Mouse (Mus musculus) cerebellum, adult 2 months (tissue): ENCODE data around the gene Slc25a48.

Experiments
- CTCF ChIP-seq: fragments of 200-500 bp; IDR thresholded peaks from 2 replicates; pipeline ENCODE4 v1.5.1; 2011; ENCODE audit warnings: low read depth, mild to moderate bottlenecking, control low read depth, low read length, moderate library complexity, borderline replicate concordance; ENCODE audit not compliant: insufficient read depth
- POLR2A ChIP-seq: fragments of 200-500 bp; IDR thresholded peaks from 2 replicates; pipeline ENCODE4 v1.6.1; 2011; ENCODE audit warnings: low read length, control low read depth, borderline replicate concordance; ENCODE audit not compliant: insufficient read depth

DNA sequence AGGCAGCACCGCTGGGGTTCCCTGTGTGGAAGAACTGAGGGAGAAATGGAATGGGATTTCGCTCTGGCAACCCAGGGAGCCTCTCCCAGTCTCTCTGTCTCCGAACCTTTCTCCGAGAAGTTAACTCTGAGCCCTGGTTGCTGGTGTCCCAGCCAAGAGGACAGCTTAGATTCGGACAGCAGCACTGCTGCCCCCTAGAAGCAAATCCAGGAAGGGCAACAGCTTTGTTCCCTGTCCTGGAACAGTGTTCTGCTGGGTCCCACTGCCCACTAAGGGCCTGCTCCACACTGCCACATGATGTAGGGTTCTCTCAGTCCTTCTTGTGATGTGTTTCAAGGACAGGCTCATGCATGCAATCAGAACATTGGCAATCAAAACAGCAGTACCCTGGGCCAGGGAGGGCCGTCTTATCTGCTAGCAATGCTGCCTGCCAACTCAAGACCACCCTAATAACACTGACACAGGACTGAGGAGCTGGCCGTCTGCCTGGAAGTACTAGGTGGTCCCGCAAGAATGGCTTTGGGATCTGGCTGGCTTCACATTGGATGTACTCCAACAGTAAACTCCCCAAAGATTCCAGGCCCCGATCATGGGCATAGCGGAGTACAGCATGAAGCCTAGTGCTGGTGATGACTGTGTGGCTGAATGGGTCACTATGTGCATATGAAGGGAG, 2.4 kb upstream of the Slc25a48 start:
- TF ChIP-seq CTCF (peak; percentile 20; the same call in 1 of the 2 replicates), POLR2A (no peak)
